ENCODE assay signal across 8 mouse cellular contexts in genomic region chrX:20688068-20688547, GRCm38 (mm10). TPM values are rescaled to one million over a fixed set of nuclear protein-coding genes. Genes with fewer than 3 reads are reported as not detected.
DNase-seq lines count a peak whose midpoint lies in the region; ATAC-seq and TF ChIP-seq lines count a peak whose summit lies in the region.

No protein-coding gene starts in this region.

- H3K27ac ChIP-seq in cortical plate, adult 2 months (ENCODE audit: insufficient read depth, low read length): peak overlapping the region; percentile 97

- no peak for TF ChIP-seq CTCF in cortical plate, adult 2 months (IDR thresholded peaks at IDR 0.05; ENCODE audit: extremely low read depth, insufficient read depth, low read length)

- DNase-seq in gastrocnemius, adult 8-10 months (ENCODE audit: low spot score in 2 of 2): peak; percentile 60 to 76
- peak; percentile 86 for DNase-seq in induced T-regulatory cell, adult 2 months (ENCODE audit: low read depth)
- peak; percentile 52 to 88 for DNase-seq in left cerebral cortex, adult 8-10 months (ENCODE audit: low spot score in 2 of 2)
- DNase-seq in right cerebral cortex, adult 18-20 months: peak; percentile 86
- peak; percentile 68 for DNase-seq in urinary bladder, adult 2 months (ENCODE audit: low spot score)

- peak overlapping the region; percentile 72 for H3K4me3 ChIP-seq in cortical plate, adult 2 months (ENCODE audit: insufficient read depth, low read length)

- peak; percentile 66; the same call in 1 of the 2 replicates for TF ChIP-seq POLR2A in cortical plate, adult 2 months (IDR thresholded peaks at IDR 0.05; ENCODE audit: extremely low read depth, insufficient read depth, low read length)

- peak; percentile 61 for ATAC-seq in activated CD4-positive, CD25-positive, alpha-beta regulatory T cell, adult 4 months
- peak; percentile 76 for ATAC-seq in megakaryocyte, adult 5-6 weeks (ENCODE audit: poor library complexity, severe bottlenecking)

- no peaks in the 10 kb centered on the region; the same call in 1 of the 2 replicates for H3K4me1 ChIP-seq in cortical plate, adult 2 months (ENCODE audit: control insufficient read depth, insufficient read depth, low read length)

RNA-seq across cellular contexts. Expression of gene Cdk16, which starts 0.4 kb away (rescaled TPM):
- 1 to 10 TPM; 6.7 to 8.4 TPM for polyA plus RNA-seq in activated CD4-positive, CD25-positive, alpha-beta regulatory T cell, adult 4 months (2017; shearing (Covaris generic))
- polyA plus RNA-seq in cortical plate, adult 2 months (2012; rRNA removed): 477 and 489 TPM in 2 replicates
- 100 to 1,000 TPM; 105 to 130 (median 120) TPM for total RNA-seq in gastrocnemius, adult 8-10 months (2022)
- 100 to 1,000 TPM; 227 to 241 (median 232) TPM for total RNA-seq in left cerebral cortex, adult 8-10 months (2022)
- 41.2 and 53.5 TPM in 2 replicates for total RNA-seq in megakaryocyte, adult 5-6 weeks (2015)
- 21.7 and 22.9 TPM in 2 replicates for total RNA-seq in megakaryocyte, adult 5-6 weeks (2017)
- polyA plus RNA-seq in urinary bladder, adult 2 months (2012; rRNA removed): 153 and 188 TPM in 2 replicates

RNA-seq across cellular contexts. Expression of gene Usp11, which starts 15.6 kb away (rescaled TPM):
- polyA plus RNA-seq in activated CD4-positive, CD25-positive, alpha-beta regulatory T cell, adult 4 months (2017; shearing (Covaris generic)): 1 to 10 TPM; 6.1 to 6.6 TPM
- 95.7 and 99.6 TPM in 2 replicates for polyA plus RNA-seq in cortical plate, adult 2 months (2012; rRNA removed)
- total RNA-seq in gastrocnemius, adult 8-10 months (2022): 1 to 10 TPM; 1.7 to 2.3 (median 2.1) TPM
- total RNA-seq in left cerebral cortex, adult 8-10 months (2022): 100 to 1,000 TPM; 115 to 130 (median 124) TPM
- total RNA-seq in megakaryocyte, adult 5-6 weeks (2015): 5.5 and 5.8 TPM in 2 replicates
- total RNA-seq in megakaryocyte, adult 5-6 weeks (2017): 5.1 and 5.2 TPM in 2 replicates
- 12.6 and 13.4 TPM in 2 replicates for polyA plus RNA-seq in urinary bladder, adult 2 months (2012; rRNA removed)

RNA-seq across cellular contexts. Expression of gene Uba1, which starts 30.0 kb away (rescaled TPM):
- 100 to 1,000 TPM; 118 to 150 TPM for polyA plus RNA-seq in activated CD4-positive, CD25-positive, alpha-beta regulatory T cell, adult 4 months (2017; shearing (Covaris generic))
- 254 and 256 TPM in 2 replicates for polyA plus RNA-seq in cortical plate, adult 2 months (2012; rRNA removed)
- 100 to 1,000 TPM; 143 to 161 (median 149) TPM for total RNA-seq in gastrocnemius, adult 8-10 months (2022)
- 100 to 1,000 TPM; 334 to 390 (median 365) TPM for total RNA-seq in left cerebral cortex, adult 8-10 months (2022)
- 116 and 133 TPM in 2 replicates for total RNA-seq in megakaryocyte, adult 5-6 weeks (2015)
- total RNA-seq in megakaryocyte, adult 5-6 weeks (2017): 142 and 148 TPM in 2 replicates
- polyA plus RNA-seq in urinary bladder, adult 2 months (2012; rRNA removed): 153 and 168 TPM in 2 replicates

Comparison
In these comparisons a context has a peak if more than half of its experiments do, and no peak if none do; other contexts are left out.
1. Peak in every context shown above with its lines: DNase-seq, ATAC-seq, H3K4me3 ChIP-seq and H3K27ac ChIP-seq.
2. RNA of gene Usp11, which starts 15.6 kb away (total RNA-seq): 115 to 130 TPM in left cerebral cortex, adult 8-10 months; 5.1 to 5.8 TPM in megakaryocyte, adult 5-6 weeks and 1.7 to 2.3 TPM in gastrocnemius, adult 8-10 months; every median in the first group is over 10 times any median in the second.